Mouse (Mus musculus): ENCODE results near the gene Tuft1. TPM values are rescaled to one million over a fixed set of nuclear protein-coding genes. Genes with fewer than 3 reads are reported as not detected.
"Not testable (repeated sequence)": the region's sequence is repeated elsewhere in the genome, so short reads cannot be mapped to it uniquely, and the experiment has no call there.

Tuft1 gene
- total RNA-seq, 1 experiment from 2014 or later, result 11.6 TPM

DNA sequence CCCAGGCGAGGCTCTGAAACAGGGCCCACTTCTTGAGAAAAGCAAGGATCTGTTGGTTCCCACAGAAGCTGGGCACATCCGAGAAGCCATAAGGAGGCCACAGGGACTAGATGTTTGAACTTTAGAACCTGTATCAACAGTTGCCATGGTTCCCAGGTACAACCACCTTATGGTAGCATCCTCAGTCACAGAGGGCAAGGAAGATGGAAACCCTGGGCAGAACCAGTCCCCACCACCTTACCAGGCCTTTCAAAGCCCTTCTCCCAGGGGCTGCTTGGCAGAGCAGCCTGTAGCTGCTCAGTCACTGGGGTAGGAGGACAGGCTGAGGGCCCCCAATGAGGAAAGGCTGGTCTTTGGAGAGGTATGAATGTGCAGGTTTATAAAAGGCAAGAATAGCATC lies 2.2 kb upstream of the Tuft1 start:
- DNase-seq, result not testable (repeated sequence)

DNA sequence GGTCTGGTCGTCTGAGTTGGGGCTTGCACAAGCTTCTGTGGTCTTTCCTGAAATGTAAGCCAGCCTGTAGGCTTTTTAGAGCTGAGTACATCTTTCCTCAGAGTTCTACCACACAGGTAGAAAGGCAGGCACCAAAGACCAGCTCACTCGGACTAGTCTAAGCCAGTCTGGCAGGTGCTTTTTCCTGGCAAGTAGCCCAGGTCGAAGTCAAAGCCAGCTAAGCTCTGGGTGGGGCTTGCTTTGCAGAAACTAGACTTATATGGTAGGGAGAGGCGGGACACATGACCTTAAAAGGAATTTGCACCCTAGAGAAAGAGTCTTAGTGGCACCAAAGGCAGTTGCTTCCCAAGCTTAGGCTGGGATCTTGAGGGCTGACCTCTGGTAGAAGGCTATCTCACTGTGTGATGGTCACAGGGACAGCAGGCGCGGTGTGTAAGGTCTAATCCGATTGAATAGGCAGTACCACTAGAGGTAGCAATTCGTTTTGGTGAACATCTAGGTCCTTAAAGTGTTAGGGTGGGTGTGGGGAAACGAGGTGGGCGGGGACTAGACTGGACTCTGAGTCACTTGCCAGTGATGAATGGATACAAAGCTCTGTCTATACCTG lies 573 bp upstream of the Tuft1 start:
- not testable (repeated sequence) for DNase-seq

DNA sequence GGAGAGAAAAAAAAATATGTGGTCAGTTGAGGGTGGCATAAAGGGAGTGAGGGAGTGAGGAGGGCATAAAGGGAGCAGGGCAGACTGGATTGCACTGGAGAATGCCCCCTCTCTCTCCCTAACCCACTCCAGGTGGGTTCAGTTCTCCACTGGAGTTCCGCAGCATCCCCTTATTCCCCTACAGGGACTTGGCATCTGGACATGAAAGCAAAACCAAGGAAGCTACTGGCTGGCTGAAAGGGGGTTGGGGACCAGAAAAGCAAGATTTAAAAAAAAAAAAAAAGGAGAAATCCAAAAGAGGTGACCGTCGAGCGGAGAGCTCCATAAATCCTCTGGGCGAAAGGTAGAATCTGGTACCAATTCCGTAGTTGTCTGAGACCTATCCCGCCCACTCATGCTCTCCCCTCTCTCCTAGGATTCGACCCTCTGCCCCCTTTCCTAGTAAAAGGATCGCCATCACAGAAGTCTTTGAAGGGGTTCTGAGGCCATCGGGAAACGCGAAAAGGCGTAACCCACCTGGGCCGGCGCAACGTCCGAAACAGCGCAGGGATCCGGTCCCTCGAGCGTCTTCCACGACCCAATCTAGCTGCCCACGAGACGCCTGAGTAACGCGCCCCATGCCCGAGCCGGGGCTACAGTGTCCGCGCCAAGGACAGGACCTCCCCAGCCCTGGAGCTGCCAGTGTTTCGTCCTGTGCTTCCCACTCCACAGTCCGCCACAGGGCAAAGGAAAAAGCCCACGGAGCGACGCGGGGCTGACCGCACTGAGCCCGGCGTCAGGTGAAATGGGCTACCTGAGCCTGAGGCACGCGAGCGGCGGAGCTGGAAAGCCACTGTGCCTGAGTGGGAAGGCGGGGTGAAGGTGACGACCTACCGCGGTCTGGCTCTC lies 576 bp downstream of the Tuft1 start:
- not testable (repeated sequence) for DNase-seq

DNA sequence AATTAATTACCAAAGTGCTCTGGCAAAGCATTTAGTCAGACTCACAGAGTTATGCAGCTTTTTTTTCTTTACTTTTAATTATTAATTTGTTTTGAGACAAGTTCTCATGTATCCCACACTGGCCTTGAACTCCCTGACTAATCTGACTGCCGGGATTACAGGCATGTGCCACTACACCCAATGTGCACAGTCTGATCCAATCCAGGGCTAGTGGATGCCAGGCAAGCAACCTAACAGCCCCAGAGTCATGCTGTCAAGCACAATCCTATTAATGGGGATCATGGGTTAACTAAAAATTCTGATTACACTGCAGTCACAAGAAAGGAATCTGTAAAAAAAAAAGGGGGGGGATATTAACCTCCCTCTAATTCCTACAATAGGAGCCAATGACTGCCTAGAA lies 4.7 kb downstream of the Tuft1 start:
- DNase-seq, result not testable (repeated sequence)

DNA sequence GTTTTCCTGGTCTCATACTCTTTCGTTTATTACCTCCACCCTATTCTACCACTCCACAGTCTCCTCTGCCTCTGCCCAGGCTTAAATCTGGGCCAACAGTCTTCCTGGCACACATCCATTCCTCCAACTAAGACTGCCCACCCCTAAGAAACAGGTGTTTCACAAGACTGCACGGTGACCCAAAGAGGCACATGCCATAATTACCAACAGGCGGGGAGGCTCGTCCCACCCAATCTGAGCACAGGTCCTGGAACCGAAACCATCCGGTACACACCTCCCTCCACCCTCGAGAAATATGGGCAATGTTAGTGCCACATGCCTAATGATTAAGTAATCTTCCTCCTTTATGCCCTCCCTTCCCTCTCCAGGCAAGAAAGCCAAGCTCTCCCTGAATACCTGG lies 8.3 kb downstream of the Tuft1 start:
- no peak for DNase-seq

- DNase-seq, result no peak
These were observed 9.7 kb downstream of the Tuft1 start for GRCm38 (mm10) chr3:94648755-94649590.

GRCm38 (mm10) chr3:94642495-94643162 lies 16.0 kb downstream of the Tuft1 start, which contains the start of gene Gm10972:
Gene Gm10972 (plus strand): TSS chr3:94643112.
- not testable (repeated sequence) for DNase-seq

GRCm38 (mm10) chr3:94629876-94630275 lies 28.8 kb downstream of the Tuft1 start:
- DNase-seq, result no peak

- DNase-seq, result no peak
These were observed 30.0 kb downstream of the Tuft1 start for GRCm38 (mm10) chr3:94628712-94629111.

DNA sequence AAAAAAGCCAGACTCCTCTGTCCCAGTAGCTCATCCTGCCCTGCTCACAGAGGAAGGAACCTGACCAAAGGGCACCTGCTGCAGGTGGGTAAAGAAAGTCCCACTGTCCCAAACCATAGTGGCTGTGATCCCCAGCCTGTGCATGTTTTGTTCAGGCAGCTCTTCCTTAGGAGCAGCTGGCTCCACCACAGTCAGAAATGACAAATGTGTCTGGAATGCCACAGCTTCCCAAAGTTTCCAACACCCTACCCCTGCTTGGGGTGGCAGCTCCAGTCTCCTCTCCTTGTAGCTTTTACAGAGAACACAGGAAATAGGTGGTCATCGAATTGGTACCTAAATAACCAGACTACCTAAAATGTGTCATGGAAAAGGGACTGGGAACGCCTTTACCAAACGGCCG lies 34.4 kb downstream of the Tuft1 start:
- no peak for DNase-seq

DNA sequence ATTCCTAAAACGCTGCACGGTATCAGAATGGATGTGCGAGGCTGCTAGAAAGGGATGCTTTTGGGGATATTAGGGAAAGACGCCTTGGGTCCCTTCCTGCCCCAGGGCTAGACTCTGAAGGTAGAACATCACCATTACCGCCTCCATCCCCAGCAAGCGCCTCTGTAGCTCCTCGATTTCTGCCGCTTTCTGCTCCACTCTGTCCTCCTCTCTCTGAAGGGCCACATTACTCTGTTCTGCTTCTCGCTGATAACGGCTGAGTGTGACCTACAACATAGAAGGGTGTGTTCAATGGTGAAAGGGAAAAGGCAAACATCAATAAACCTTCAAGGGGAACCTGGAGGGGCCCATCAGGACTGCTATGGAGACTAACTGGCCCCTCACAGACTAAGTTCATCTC lies 36.1 kb downstream of the Tuft1 start:
- DNase-seq, result no peak

DNA sequence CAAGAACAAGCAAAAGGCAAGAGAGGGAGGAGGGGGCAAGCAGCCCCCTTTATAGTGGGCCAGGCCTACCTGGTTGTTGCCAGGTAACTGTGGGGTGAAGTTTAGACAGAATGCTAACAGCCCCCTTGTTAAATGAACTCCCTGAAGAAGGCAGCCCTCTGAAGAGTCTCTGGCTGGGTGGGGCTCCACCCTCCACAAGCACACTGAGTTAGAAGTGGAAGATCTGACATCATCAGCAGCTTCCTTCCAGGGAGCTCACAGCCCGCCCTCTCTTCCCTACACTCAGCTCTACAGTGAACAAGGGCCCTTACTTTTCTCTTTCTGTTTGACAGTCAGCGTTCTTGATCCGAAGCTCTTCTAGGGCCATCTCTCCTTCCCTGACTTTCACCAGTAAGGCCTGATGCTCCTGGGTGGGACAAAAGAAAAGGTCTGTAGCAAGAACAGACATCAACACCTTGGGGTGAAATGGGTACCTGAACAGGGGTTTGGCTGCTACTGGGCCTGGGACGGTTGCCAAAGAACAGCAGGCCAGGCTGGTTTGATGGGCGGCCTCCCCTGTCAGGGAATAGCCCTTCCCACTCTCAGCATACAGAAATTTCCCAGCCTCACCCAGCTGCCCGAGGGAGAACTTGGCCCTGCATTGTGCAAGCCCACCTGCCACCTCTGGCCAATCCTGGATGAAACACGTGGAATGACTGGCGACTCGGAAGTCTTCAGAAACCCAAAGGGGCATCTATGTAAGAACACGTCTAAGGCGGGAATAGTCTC lies 36.7 kb downstream of the Tuft1 start:
- DNase-seq, result no peak

- peak; percentile 27 for DNase-seq
These were observed 42.0 kb downstream of the Tuft1 start for GRCm38 (mm10) chr3:94616717-94617116.

GRCm38 (mm10) chr3:94613258-94613878 lies 45.3 kb downstream of the Tuft1 start:
- no peak for DNase-seq

- DNase-seq, result no peak
These were observed 46.4 kb downstream of the Tuft1 start for GRCm38 (mm10) chr3:94612274-94612673.

DNA sequence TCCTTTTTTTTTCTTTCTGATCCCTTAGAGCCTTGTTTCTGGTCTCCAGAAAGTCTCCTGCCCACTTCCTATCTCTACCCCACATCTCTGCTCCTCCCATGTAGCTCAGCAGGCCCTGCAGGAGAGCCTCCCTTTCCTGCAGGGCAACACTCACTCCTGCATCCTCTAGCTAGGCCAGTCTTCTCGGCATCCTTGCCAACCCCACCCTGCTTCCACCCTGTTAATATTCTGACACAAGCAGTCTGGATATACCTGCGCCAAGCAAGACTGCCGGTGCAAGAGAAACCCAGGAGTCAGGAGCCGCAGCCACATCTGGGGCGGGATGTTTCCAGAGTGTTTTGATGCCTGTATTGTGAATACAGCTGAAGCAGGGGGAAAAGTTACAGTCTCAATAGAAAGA lies 46.8 kb downstream of the Tuft1 start:
- DNase-seq, result no peak

- DNase-seq, result no peak
These were observed 47.3 kb downstream of the Tuft1 start for GRCm38 (mm10) chr3:94611343-94611742.

DNA sequence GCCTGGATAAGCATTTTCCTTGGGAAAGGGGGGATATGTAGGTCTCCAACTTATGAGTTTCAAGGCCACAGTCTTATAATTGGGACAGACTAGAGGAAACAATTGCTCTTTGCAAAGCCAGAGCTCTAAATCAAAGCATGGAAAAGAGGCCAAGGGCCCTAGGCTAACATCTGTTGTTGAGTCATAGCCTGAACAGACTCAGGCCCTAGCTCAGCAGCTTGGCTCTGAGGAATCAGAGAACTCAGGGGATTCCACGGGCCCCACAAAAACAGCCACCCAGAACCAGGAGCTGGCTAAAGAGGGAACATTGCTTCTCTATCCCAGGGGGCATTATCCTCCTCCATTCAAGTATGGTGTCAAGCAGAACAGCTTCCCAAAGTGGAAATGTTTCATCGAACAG lies 48.1 kb downstream of the Tuft1 start:
- no peak for DNase-seq

DNA sequence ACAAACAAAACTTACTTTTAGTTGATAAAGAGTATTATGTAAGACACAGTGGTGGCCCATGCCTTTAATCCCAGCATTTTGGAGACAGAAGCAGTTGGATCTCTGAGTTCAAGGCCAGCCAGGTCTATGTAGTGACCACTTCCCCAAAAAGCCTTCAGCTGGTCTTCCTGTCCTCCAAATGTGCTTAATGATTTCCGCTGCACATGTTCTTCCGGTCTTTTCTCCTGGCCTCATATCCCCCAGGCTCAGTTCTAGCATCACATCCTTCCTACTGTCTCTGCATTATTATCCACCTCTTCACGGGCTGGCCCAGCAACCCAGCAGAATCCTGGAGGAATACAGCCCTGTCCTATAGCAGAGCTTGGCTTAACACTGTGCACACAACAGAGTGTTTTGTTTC lies 49.1 kb downstream of the Tuft1 start:
- no peak for DNase-seq

- peak; percentile 57 for DNase-seq
These were observed 56.7 kb downstream of the Tuft1 start for GRCm38 (mm10) chr3:94601959-94602358.

DNA sequence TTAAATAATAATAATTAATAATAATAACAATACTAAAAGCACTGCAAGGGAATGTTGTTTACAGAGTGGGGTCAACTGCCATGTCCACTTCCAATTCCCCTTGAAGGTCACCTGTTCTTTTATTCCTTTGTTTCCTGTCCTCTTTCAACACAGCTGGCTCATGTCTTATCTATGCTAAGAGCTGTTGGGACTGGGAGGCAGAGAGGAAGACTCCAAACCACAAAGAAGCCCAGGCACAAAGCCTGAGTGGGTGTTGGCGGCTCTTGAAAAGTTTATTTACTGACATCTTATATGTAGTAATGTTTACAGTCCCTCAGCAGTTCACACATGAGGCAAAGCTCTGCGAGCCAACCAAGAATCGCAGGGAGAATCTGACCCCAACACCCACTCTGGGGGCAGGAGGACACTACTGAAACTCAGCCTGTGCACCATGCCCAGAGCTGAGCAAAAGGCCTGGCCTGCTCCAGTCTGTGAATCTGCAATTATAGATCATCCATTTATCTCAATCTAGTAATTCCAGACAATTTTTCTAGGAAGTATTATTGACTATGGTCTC lies 61.4 kb downstream of the Tuft1 start:
- DNase-seq, result no peak
